Mouse (Mus musculus): ENCODE results near the gene March6.

The March6 gene

GRCm38 (mm10) chr15:31530659-31531445 is at the start of gene March6:
Gene March6, minus strand, starts transcription at chr15:31531053.
- DNase-seq (ENCODE audit: low spot score): peak; percentile 81

- no peak for DNase-seq (ENCODE audit: low spot score)
Observed at GRCm38 (mm10) chr15:31576076-31576475, 45.2 kb upstream of the March6 start.

DNA sequence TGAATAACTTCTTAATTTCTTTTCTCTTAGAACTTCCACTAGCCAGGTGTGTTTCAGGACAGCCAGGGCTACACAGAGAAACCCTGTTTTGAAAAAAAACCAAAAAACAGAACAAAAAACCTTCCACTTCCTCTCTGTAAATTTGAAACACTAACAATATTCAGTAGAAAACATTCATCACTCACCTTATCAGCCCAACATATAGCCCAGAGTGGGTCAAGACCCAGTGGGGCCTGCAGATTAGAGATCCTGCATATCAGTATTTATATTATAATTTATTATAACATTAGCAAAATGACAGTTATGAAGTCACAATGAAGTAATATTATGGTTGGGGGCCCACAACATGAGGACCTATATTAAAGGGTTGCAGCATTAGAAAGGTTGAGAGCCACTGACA is 42.8 kb upstream of the March6 start:
- DNase-seq (ENCODE audit: low spot score): no peak

- no peak for DNase-seq (ENCODE audit: low spot score)
Observed at GRCm38 (mm10) chr15:31573287-31573686, 42.4 kb upstream of the March6 start.

DNA sequence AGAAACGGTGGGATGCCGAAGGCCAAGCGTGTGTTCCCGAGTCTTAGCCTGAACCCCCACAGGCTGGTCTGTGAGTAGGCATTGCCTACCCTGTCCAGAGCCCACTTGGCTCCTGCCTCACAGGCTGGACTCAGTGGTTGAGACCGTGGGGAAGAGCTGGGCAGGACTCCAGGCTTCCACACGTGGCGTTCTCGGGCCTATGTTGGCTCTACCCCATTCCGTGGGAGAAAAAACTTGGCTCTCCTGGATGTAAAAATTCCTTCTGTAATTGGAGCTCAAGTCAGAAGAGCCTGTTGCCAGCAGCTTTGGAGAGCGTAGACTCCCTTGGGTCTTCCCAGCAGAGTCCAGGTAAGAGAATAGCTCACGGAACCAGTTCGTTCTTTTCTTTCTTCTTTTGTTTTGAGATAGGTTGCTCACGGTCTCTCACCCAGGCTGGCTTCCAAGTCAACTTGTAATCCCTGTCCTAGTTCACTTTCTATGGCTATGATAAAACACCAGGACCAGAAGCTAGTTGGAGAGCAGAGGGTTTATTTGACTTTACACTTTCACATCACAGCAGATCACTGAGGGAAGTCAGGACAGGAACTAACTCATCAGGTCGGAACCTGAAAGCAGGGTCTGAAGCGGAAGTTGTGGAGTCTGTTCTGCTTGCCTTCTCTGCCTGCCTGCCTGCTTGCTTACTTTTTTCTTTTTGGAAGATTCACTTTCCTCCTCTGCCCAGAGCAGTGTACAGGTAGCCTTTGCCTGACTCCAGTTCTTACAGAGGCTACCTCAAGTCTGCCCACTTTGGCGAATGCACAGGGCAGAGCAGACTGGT is 41.3 kb upstream of the March6 start:
- no peak for DNase-seq (ENCODE audit: low spot score)

DNA sequence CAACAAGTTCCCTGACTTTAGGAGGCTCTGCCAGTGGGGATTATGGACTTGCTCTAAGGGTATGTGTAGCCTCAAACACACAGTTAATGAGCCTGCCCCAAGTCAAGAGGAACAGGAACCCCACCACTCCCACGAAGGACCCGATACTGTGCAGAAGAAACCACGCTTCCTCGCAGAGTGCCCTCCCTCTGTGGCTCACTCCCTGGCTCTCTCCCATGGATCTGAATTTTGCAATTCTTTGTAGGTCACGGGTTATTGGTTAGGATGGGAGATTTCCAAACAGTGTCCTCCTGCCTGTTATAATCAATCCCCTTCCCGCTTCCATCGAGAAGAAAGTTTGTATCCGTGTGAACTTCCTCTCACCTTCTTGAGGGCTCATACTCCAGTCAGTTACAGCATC is 40.1 kb upstream of the March6 start:
- no peak for DNase-seq (ENCODE audit: low spot score)

DNA sequence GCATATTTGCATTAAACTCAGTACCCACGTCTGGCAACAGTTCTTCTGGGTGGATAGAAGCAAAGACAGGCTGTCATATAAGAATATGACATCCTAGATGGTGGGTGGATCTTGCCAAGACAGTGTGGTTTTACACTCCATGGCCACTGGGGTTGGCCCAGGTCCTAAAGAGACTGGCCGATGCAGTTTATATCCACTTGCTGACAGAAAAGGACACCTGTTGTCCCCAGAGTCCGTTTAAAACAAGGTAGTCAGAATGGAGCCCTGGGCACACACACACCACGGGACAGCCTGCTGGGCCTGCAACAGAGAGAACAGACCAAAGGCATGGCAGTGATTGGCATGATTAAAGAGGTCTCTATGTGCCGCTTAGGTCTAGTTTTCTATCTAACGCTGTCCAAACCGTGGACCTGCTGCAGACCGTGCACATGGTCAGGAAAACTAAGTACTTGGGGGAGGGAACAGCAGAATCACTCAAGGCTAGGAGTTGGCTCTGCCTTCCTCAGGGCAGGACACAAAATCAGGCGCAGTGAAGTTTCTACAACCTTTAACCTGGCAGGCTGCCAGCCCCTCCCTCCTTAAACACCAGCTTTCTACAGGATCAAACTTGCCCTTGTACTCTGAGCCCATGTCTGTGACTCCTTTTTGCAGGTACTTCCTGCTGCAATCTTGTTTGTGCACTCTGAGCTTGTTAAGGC is 38.6 kb upstream of the March6 start:
- DNase-seq (ENCODE audit: low spot score): peak; percentile 50

GRCm38 (mm10) chr15:31568581-31568996 is 37.7 kb upstream of the March6 start:
- DNase-seq (ENCODE audit: low spot score): peak; percentile 41

DNA sequence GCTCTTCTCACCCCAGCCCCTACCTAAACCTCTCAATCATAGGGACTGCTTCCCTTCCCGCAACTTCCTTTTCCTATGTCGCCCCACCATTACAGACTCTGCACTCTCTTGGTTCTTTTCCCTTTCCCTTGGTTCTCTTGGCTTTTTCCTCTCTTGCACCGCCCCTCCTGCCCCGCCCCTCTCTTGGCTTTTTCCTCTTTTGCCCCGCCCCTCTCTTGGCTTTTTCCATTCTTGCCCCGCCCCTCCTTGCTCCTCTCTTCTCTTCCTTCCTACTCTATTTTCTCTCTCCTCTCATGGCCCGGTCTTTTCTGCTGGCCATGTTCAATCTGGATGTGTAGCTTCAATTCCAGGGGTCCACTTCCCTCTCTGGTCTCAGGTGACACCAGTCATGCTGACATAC is 36.6 kb upstream of the March6 start:
- DNase-seq (ENCODE audit: low spot score): no peak

GRCm38 (mm10) chr15:31565786-31566185 is 34.9 kb upstream of the March6 start:
- no peak for DNase-seq (ENCODE audit: low spot score)

- DNase-seq (ENCODE audit: low spot score): no peak
Observed at GRCm38 (mm10) chr15:31565184-31565583, 34.3 kb upstream of the March6 start, which contains the start of gene Cmbl. Gene Cmbl, plus strand, starts transcription at chr15:31565389.

DNA sequence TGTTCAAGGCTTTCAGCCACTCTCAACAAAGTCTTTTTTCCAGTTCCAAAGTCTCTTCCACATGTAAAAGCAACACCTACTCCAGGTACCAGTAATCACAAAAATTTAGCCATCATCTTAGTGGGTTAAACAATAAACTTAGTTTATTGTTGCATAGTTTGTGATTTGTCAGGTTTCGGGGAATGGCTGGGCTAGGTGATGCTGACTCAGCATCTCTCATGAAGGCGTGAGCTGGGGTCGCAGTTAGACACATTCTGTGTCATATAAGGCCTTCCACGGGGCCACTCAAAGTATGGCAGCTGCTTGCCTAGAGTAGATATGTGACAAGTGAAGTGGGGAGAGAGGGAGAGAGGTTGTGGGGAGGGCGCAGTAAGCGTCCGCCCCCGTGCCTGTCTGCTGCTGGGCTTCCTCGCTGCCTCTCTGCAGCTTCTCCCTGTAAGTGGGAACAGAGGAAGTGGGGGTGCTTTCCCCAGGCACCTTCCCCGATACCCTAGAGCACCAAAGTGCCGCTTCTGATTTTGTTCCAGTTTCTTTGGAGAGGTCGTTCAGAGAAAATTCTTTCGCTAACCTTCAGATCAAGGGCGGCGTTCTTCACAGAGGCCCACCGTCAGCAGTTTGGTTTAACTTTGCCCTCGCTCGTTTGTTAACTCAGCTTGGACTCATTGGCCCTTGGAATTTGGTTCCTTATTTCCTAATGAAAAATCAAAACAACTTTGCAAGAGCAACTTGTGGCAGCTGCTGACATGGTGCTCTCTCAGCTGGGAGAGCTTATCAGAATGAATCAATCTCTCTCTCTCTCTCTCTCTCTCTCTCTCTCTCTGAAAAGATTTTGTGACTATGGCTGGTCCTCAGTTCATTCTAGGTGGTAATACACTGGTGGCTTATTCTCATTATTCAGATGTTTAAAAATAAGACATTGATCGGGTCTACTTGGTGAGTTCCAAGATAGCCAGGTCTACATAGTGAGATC is 33.0 kb upstream of the March6 start:
- peak; percentile 50 for DNase-seq (ENCODE audit: low spot score)

- no peak for DNase-seq (ENCODE audit: low spot score)
Observed at GRCm38 (mm10) chr15:31562847-31563246, 32.0 kb upstream of the March6 start.

DNA sequence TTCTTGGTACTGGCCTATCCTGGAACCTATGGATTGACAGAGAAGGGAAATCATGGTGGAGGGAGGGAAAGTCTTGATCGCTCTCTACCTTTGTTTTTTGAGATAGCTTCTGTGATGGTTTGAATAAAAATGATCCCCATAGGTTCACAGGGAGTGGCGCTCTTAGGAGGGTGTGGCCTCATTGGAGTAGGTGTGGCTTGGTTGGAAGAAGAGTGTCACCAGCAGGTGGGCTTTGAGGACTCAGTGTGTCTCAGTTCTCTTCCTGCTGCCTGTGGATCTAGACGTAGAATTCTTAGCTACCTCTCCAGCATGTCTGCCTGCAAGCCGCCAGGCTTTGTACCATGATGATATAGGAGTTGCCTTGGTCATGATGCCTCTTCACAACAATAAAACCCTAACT is 31.1 kb upstream of the March6 start:
- DNase-seq (ENCODE audit: low spot score): no peak

DNA sequence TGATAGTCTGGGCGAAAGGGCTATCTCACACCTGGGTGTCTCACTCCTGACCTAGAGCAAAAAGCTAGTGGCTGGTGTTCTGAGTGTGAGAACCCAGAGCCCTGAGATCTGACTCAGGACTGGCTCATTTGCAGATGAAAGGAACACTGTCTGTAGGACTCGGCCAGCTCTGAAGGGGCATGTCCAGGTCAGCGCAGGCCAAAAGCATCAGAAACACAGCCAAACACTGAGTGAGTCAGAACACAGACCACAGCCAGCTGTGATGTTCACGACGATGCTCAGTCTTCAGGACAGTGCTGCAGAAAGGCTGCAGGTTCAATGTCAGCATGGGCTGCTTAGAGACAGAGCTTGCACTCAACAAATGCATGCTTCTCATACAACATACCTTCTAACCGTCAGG is 30.5 kb upstream of the March6 start:
- no peak for DNase-seq (ENCODE audit: low spot score)

DNA sequence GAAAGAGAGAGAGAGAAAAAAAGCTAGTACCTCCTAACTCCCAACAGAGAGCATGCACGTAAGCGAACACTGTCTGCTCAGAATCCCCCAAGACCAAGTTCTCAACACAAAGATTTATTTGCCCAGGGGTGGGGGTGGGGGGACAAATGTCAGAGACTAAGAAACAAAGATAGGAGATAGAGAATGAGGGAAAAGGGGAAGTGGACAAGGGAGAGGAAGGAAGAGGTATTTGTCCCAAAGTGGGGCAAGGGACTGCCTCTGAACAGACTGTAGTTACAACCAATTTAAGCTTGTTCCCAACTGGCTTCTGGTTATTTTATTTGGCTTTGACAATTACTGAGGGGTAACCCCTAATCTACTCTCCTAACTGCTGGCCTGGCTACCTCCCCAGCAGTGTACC is 24.0 kb upstream of the March6 start:
- no peak for DNase-seq (ENCODE audit: low spot score)

GRCm38 (mm10) chr15:31550381-31550780 is 19.5 kb upstream of the March6 start:
- no peak for DNase-seq (ENCODE audit: low spot score)

DNA sequence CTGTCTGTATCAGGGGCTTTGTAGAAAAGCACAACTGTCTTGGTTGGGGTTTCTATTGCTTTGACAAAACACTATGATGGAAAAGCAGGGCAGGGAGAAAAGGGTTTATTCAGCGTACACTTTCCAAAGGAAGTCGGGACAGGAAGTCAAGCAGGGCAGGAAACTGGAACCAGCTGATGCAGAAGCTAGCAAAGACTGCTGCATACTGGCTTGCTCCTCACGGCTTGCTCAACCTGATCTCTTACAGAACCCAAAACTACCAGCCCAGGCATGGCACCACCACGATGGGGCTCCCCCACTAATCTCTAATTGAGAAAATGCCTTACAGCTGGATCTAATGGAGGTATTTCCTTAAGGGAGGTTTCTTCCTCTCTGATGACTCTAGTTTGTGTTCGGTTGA is 16.6 kb upstream of the March6 start:
- DNase-seq (ENCODE audit: low spot score): no peak

GRCm38 (mm10) chr15:31546291-31546690 is 15.4 kb upstream of the March6 start:
- no peak for DNase-seq (ENCODE audit: low spot score)

GRCm38 (mm10) chr15:31545058-31545457 is 14.2 kb upstream of the March6 start:
- DNase-seq (ENCODE audit: low spot score): no peak

- DNase-seq (ENCODE audit: low spot score): no peak
Observed at GRCm38 (mm10) chr15:31543246-31543645, 12.4 kb upstream of the March6 start.

Measured in ovary, adult 18-20 months (tissue).